Mouse (Mus musculus) small intestine, adult 2 months (tissue): ENCODE results near the gene Syde1.

Source experiments
- CTCF ChIP-seq: fragments of 200-500 bp; IDR thresholded peaks from 2 replicates; pipeline ENCODE4 v1.5.1; 2012; ENCODE audit warnings: low read depth, mild to moderate bottlenecking, control low read depth, inconsistent platforms, low read length, moderate library complexity, mixed read lengths; ENCODE audit not compliant: insufficient replicate concordance, insufficient read length; ENCODE audit errors: extremely low read depth
- POLR2A ChIP-seq: fragments of 200-500 bp; IDR thresholded peaks from 2 replicates; pipeline ENCODE4 v1.6.1; 2012; ENCODE audit warnings: low read depth, mild to moderate bottlenecking, control low read depth, inconsistent platforms, low read length, moderate library complexity

- no peak for TF ChIP-seq CTCF
- peak; percentile 31; the same call in 1 of the 2 replicates for TF ChIP-seq POLR2A
Measured at GRCm38 (mm10) chr10:78574250-78575104, 17.3 kb downstream of the Syde1 start, which contains the start of gene Ilvbl.
